Mouse (Mus musculus) embryonic fibroblast, embryonic 13.5 days (primary cell): ENCODE data around the gene Polg.

Source experiments
- CTCF ChIP-seq: IDR thresholded peaks from 2 replicates; pipeline ENCODE4 v1.5.1; 2011; ENCODE audit warnings: mild to moderate bottlenecking, control low read depth, low read length, moderate library complexity, borderline replicate concordance; ENCODE audit not compliant: insufficient read depth
- POLR2A ChIP-seq: IDR thresholded peaks from 2 replicates; pipeline ENCODE4 v1.6.1; 2011; ENCODE audit warnings: low read depth, mild to moderate bottlenecking, control low read depth, low read length, moderate library complexity

GRCm38 (mm10) chr7:79496816-79497328, 30.7 kb upstream of the Polg start:
- TF ChIP-seq CTCF (no peak), POLR2A (no peak)
